Mouse (Mus musculus) CH12.LX (cell line): Measurements from ENCODE around the gene Adam15. TPM values are rescaled to one million over a fixed set of nuclear protein-coding genes. Genes with fewer than 3 reads are reported as not detected.

Experiments used
- DNase-seq: peaks from one replicate; pipeline ENCODE4 v3.0.0-alpha.2; 2013; ENCODE audit errors: extremely low read depth
- H3K27ac ChIP-seq: 2 replicates; pipeline ENCODE4 v1.5.1; 2012; ENCODE audit warnings: low read depth, mild to moderate bottlenecking, control low read depth, moderate library complexity; ENCODE audit not compliant: insufficient read depth
- H3K27me3 ChIP-seq: replicated peaks from 2 replicates; pipeline ENCODE3; 2012; ENCODE audit warnings: inconsistent platforms
- H3K36me3 ChIP-seq, 2 experiments: replicated peaks in 1 of 2; 2 replicates each; pipeline versions ENCODE3 to v1.6.1; 2012; ENCODE audit warnings: inconsistent platforms in 1 of 2, low read length in 1 of 2, mild to moderate bottlenecking in 1 of 2, mixed read lengths in 1 of 2, moderate library complexity in 1 of 2; ENCODE audit not compliant: control insufficient read depth in 1 of 2, insufficient read depth in 1 of 2
- H3K4me1 ChIP-seq, 2 experiments: 2 replicates each; pipeline ENCODE4 v1.6.1; 2012; ENCODE audit warnings: inconsistent platforms in 1 of 2, moderate library complexity in 1 of 2; ENCODE audit not compliant: insufficient read depth in 2 of 2, control insufficient read depth in 1 of 2
- H3K4me2 ChIP-seq: 2 replicates; pipeline ENCODE4 v1.6.1; 2012; ENCODE audit warnings: low read depth, mild to moderate bottlenecking, control low read depth; ENCODE audit not compliant: poor library complexity, insufficient read depth, severe bottlenecking
- H3K4me3 ChIP-seq, 3 experiments: fragments of 150-350 bp in 1 of 3; sonication (generic) in 1 of 3; replicated peaks in 1 of 3; 2 replicates each; pipeline versions ENCODE3 to v1.5.1; 2011 to 2012; ENCODE audit warnings: low read depth in 2 of 3, low read length in 2 of 3, mild to moderate bottlenecking in 2 of 3, moderate library complexity in 2 of 3, control low read depth in 1 of 3, improper control_type of control experiment in 1 of 3, inconsistent platforms in 1 of 3, mixed read lengths in 1 of 3; ENCODE audit not compliant: poor library complexity in 1 of 3
- H3K79me2 ChIP-seq: replicated peaks from 2 replicates; pipeline ENCODE4 v1.6.1; 2012; ENCODE audit warnings: mild to moderate bottlenecking, moderate library complexity; ENCODE audit not compliant: control insufficient read depth, poor library complexity, insufficient read depth, severe bottlenecking; ENCODE audit errors: extremely low read depth
- H3K9ac ChIP-seq: 2 replicates; pipeline ENCODE4 v1.6.1; 2012; ENCODE audit warnings: low read depth, mild to moderate bottlenecking, control low read depth, moderate library complexity; ENCODE audit not compliant: insufficient read depth
- H3K9me3 ChIP-seq: replicated peaks from 2 replicates; pipeline ENCODE3; 2012; ENCODE audit warnings: low read length, inconsistent platforms, mixed read lengths
- CHD1 ChIP-seq: IDR thresholded peaks from 2 replicates; pipeline ENCODE4 v1.6.1; 2012; ENCODE audit warnings: low read depth, low read length, improper control_type of control experiment, inconsistent platforms
- CHD2 ChIP-seq: IDR thresholded peaks from 2 replicates; pipeline ENCODE4 v1.6.1; 2011; ENCODE audit warnings: low read length, improper control_type of control experiment
- CTCF ChIP-seq, 2 experiments: IDR thresholded peaks in 1 of 2; conservative IDR thresholded peaks in 1 of 2; 2 replicates each; pipeline ENCODE4 v1.5.1; 2011 to 2012; ENCODE audit warnings: low read depth in 2 of 2, low read length in 2 of 2, improper control_type of control experiment in 1 of 2, inconsistent platforms in 1 of 2, mild to moderate bottlenecking in 1 of 2, moderate library complexity in 1 of 2
- E2F4 ChIP-seq: IDR thresholded peaks from 2 replicates; pipeline ENCODE4 v1.6.1; 2011; ENCODE audit warnings: low read depth, low read length, improper control_type of control experiment; ENCODE audit not compliant: insufficient replicate concordance
- EP300 ChIP-seq: IDR thresholded peaks from 2 replicates; pipeline ENCODE4 v1.6.1; 2011; ENCODE audit warnings: low read length, improper control_type of control experiment
- ETS1 ChIP-seq: conservative IDR thresholded peaks from 2 replicates; pipeline ENCODE4 v1.6.1; 2012; ENCODE audit warnings: low read depth, mild to moderate bottlenecking, inconsistent platforms, low read length, improper control_type of control experiment, moderate library complexity
- GABPA ChIP-seq: IDR thresholded peaks from 2 replicates; pipeline ENCODE4 v1.6.1; 2012; ENCODE audit warnings: low read depth, low read length, improper control_type of control experiment, inconsistent platforms; ENCODE audit not compliant: insufficient replicate concordance
- IRF4 ChIP-seq: IDR thresholded peaks from 2 replicates; pipeline ENCODE4 v1.6.1; 2014; ENCODE audit warnings: low read depth, mild to moderate bottlenecking, inconsistent platforms, low read length, improper control_type of control experiment
- JUN ChIP-seq: IDR thresholded peaks from 2 replicates; pipeline ENCODE4 v1.6.1; 2011; ENCODE audit warnings: low read depth, mild to moderate bottlenecking, low read length, improper control_type of control experiment, moderate library complexity; ENCODE audit not compliant: insufficient read depth
- JUND ChIP-seq: conservative IDR thresholded peaks from 2 replicates; pipeline ENCODE4 v1.6.1; 2011; ENCODE audit warnings: low read depth, low read length, improper control_type of control experiment
- KAT2A ChIP-seq: IDR thresholded peaks from 2 replicates; pipeline ENCODE4 v1.6.1; 2012; ENCODE audit warnings: low read length, improper control_type of control experiment, inconsistent platforms; ENCODE audit not compliant: insufficient replicate concordance
- MAX ChIP-seq: IDR thresholded peaks from 2 replicates; pipeline ENCODE4 v1.6.1; 2011; ENCODE audit warnings: low read length, improper control_type of control experiment
- MAZ ChIP-seq: IDR thresholded peaks from 2 replicates; pipeline ENCODE4 v1.6.1; 2012; ENCODE audit warnings: low read depth, mild to moderate bottlenecking, inconsistent platforms, low read length, improper control_type of control experiment, moderate library complexity
- MXI1 ChIP-seq: IDR thresholded peaks from 2 replicates; pipeline ENCODE4 v1.6.1; 2011; ENCODE audit warnings: mild to moderate bottlenecking, low read depth, low read length, improper control_type of control experiment
- MYC ChIP-seq: IDR thresholded peaks from 2 replicates; pipeline ENCODE4 v1.6.1; 2011; ENCODE audit warnings: low read depth, mild to moderate bottlenecking, improper control_type of control experiment, low read length
- NRF1 ChIP-seq: IDR thresholded peaks from 2 replicates; pipeline ENCODE4 v1.6.1; 2014; ENCODE audit warnings: low read depth, mild to moderate bottlenecking, inconsistent platforms, low read length, improper control_type of control experiment, moderate library complexity
- PAX5 ChIP-seq: IDR thresholded peaks from 2 replicates; pipeline ENCODE4 v1.6.1; 2012; ENCODE audit warnings: low read length, inconsistent platforms, mixed read lengths
- POLR2AphosphoS2 ChIP-seq: IDR thresholded peaks from 2 replicates; pipeline ENCODE4 v1.6.1; 2011; ENCODE audit warnings: low read depth, low read length, improper control_type of control experiment
- RCOR1 ChIP-seq: conservative IDR thresholded peaks from 2 replicates; pipeline ENCODE4 v1.6.1; 2012; ENCODE audit warnings: low read depth, mild to moderate bottlenecking, inconsistent platforms, low read length, improper control_type of control experiment
- SIN3A ChIP-seq: IDR thresholded peaks from 2 replicates; pipeline ENCODE4 v1.6.1; 2012; ENCODE audit warnings: low read length, improper control_type of control experiment, inconsistent platforms
- TBP ChIP-seq: conservative IDR thresholded peaks from 2 replicates; pipeline ENCODE4 v1.6.1; 2011; ENCODE audit warnings: low read depth, low read length, improper control_type of control experiment
- TCF12 ChIP-seq: IDR thresholded peaks from 2 replicates; pipeline ENCODE4 v1.6.1; 2014; ENCODE audit warnings: low read depth, mild to moderate bottlenecking, inconsistent platforms, low read length, improper control_type of control experiment
- UBTF ChIP-seq: IDR thresholded peaks from 2 replicates; pipeline ENCODE4 v1.6.1; 2012; ENCODE audit warnings: low read depth, mild to moderate bottlenecking, inconsistent platforms, low read length, improper control_type of control experiment, moderate library complexity
- USF1 ChIP-seq: IDR thresholded peaks from 2 replicates; pipeline ENCODE4 v1.6.1; 2014; ENCODE audit warnings: low read depth, mild to moderate bottlenecking, inconsistent platforms, low read length, improper control_type of control experiment
- USF2 ChIP-seq: conservative IDR thresholded peaks from 2 replicates; pipeline ENCODE4 v1.6.1; 2011; ENCODE audit warnings: low read depth, low read length, improper control_type of control experiment
- ZC3H11A ChIP-seq: IDR thresholded peaks from 2 replicates; pipeline ENCODE4 v1.6.1; 2012; ENCODE audit warnings: low read depth, mild to moderate bottlenecking, inconsistent platforms, low read length, improper control_type of control experiment
- ZMIZ1 ChIP-seq: IDR thresholded peaks from 2 replicates; pipeline ENCODE4 v1.6.1; 2012; ENCODE audit warnings: low read depth, mild to moderate bottlenecking, inconsistent platforms, low read length, improper control_type of control experiment
- dilution Hi-C: fragments of 300-500 bp; cut with MboI; formaldehyde crosslinking; loops from 2 replicates; pipeline ENCODE4 v1.14.3; 2020; ENCODE audit warnings: low sequenced_read_pairs; ENCODE audit not compliant: extremely low pct_unique_long_range_greater_than_20kb, extremely low pct_ligation_motif_present
- in situ Hi-C: fragments of 300-500 bp; cut with MboI; formaldehyde crosslinking; loops from 3 replicates; pipeline ENCODE4 v1.14.3; 2019; ENCODE audit warnings: low sequenced_read_pairs, low pct_ligation_motif_present, low pct_unique_long_range_greater_than_20kb, mixed read lengths
- polyA plus RNA-seq: library from polyadenylated mRNA; unstranded; fragments of >175 nt; gene quantifications from 2 replicates; pipeline ENCODE4 v1.2.1, GENCODE M21; 2012; ENCODE audit warnings: low read depth; ENCODE audit not compliant: insufficient read length
- total RNA-seq, 2 experiments: library from RNA; depleted of rRNA; stranded (reverse); fragments of 300-350 nt in 1 of 2; fragments of >200 nt in 1 of 2; gene quantifications; 2 replicates each; pipeline ENCODE4 v1.2.3; 2012 to 2014

Gene Adam15
- total and polyA plus RNA-seq, 3 experiments: 5.8 to 39.1 (median 26.5) TPM

DNA sequence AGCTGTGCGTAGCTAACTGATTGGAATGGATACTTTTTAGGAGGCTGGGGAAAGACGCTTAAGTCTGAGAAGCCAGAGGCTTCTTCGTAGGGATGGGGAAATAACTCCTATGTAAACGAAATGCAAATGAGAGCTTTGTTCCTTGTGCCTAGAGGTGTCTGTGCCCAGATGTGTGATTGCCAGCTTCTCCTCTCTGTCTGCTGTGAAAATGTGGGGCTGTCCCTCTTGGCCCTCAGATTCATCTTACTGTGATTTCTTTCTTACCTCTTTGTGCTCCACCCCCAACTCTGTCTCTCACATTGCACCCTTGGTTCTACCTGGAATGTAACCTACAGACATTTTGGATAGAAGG lies 46.8 kb upstream of the Adam15 start:
- Histone ChIP-seq H3K79me2 (peaks cover 9% of the 10 kb centered on the region; the same call in 1 of the 2 replicates), H3K9me3 (no peaks in the 10 kb centered on the region), H3K4me2 (peak overlapping the region; percentile 94), H3K4me1 (peaks cover 0 to 34% of the 10 kb centered on the region in 2 experiments; a peak in 3 of 4 replicates), H3K9ac (peak overlapping the region; percentile 55; the same call in 1 of the 2 replicates), H3K27me3 (no peaks in the 10 kb centered on the region), H3K36me3 (peaks cover 18 to 30% of the 10 kb centered on the region in 2 experiments), H3K27ac (peak overlapping the region; percentile 96), H3K4me3 (peak overlapping the region; percentile 44 to 71 (median 54))
- dilution Hi-C loops (no loop called here), in situ Hi-C loops (no loop called here)
- DNase-seq: peak; percentile 86
- TF ChIP-seq TBP: 0 out of 2 replicates have a peak, but pooled peaks have one; percentile 59
- TF ChIP-seq ZC3H11A: no peak
- peak; percentile 45; the same call in 1 of the 2 replicates for TF ChIP-seq MYC
- TF ChIP-seq ZMIZ1: no peak
- TF ChIP-seq NRF1: 0 out of 2 replicates have a peak, but pooled peaks have one; percentile 5
- no peak for TF ChIP-seq USF1
- TF ChIP-seq PAX5: no peak
- 0 out of 2 replicates have a peak, but pooled peaks have one; percentile 20 for TF ChIP-seq MXI1
- TF ChIP-seq CHD2: no peak
- TF ChIP-seq JUND: 0 out of 2 replicates have a peak, but pooled peaks have one; percentile 4
- 0 out of 2 replicates have a peak, but pooled peaks have one; percentile 11 for TF ChIP-seq IRF4
- TF ChIP-seq KAT2A: no peak
- TF ChIP-seq EP300: 0 out of 2 replicates have a peak, but pooled peaks have one; percentile 58

DNA sequence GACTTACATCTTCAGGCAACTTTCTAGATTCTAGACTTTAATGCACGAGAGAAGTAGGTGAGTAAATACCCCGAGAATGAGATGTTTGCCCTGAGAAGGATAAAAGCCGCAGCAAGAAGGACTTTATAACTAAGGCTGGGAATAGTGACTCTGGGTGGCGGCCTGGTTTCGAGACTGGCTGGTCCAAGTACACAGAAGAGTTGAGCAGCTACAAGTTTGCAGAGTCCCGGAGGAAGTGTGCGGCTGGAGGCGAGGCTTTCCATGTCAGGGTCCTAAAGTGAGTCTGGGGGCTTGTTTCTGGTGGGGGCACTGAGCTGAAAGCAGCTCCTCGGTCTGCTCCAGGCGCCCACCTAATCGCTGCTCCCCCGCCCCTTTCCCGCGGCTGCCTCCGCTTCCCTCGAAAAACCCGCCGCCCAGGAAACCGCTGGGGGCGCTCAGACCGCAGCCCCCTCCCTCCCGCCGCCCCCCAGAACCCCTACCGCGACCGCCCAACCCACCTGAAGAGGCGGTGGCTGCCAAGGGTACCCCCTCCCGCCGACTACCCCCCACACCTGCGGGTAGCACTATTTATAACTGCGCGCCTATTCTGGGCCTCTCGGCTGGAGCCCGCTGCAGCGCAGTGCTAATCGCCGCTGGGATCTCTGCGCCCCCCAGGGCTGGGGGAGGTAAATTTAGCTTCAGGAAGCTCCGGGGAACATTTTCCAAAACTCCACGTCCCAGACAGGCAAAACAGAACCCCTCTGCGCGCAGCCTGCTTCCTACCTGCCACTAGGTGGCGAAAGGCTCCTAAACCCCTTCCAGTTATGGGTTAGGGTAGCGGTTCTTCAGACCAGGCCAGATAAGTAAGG lies 46.2 kb upstream of the Adam15 start:
- H3K27me3 ChIP-seq: no peaks in the 10 kb centered on the region
- DNase-seq: no peak
- peak overlapping the region; percentile 54 to 71 (median 58) for H3K4me3 ChIP-seq
- H3K4me1 ChIP-seq: peaks cover 0 to 34% of the 10 kb centered on the region in 2 experiments; a peak in 3 of 4 replicates
- peaks cover 9% of the 10 kb centered on the region; the same call in 1 of the 2 replicates for H3K79me2 ChIP-seq
- in situ Hi-C loops (no loop called here), dilution Hi-C loops (no loop called here)
- peak overlapping the region; percentile 55 for H3K9ac ChIP-seq
- no peaks in the 10 kb centered on the region for H3K9me3 ChIP-seq
- peak overlapping the region; percentile 96 for H3K27ac ChIP-seq
- H3K4me2 ChIP-seq: peak overlapping the region; percentile 94
- H3K36me3 ChIP-seq: peaks cover 13 to 24% of the 10 kb centered on the region in 2 experiments
- TF ChIP-seq TCF12 (peak; percentile 69; the same call in 1 of the 2 replicates), NRF1 (0 out of 2 replicates have a peak, but pooled peaks have one; percentile 13), PAX5 (no peak), GABPA (no peak), KAT2A (no peak), MAX (0 out of 2 replicates have a peak, but pooled peaks have one; percentile 3), POLR2AphosphoS2 (peak; percentile 56; the same call in 1 of the 2 replicates), CHD1 (0 out of 2 replicates have a peak, but pooled peaks have one; percentile 34), UBTF (no peak), USF2 (no peak), JUN (no peak), SIN3A (peak; percentile 49; the same call in 1 of the 2 replicates), E2F4 (no peak), TBP (peak; percentile 94), MAZ (0 out of 2 replicates have a peak, but pooled peaks have one; percentile 16), JUND (0 out of 2 replicates have a peak, but pooled peaks have one; percentile 0), MXI1 (peak; percentile 65), USF1 (no peak), ETS1 (no peak), ZMIZ1 (peak; percentile 97), CTCF (conservative IDR thresholded peaks at IDR 0.05 in 1 of 2, IDR thresholded peaks at IDR 0.05 in 1 of 2; ENCODE audit: low read depth in 2 of 2, low read length in 2 of 2) (peak; percentile 45 to 74), RCOR1 (0 out of 2 replicates have a peak, but pooled peaks have one; percentile 22)
